Mouse (Mus musculus) heart, embryonic 13.5 days (tissue): ENCODE results near the gene Mucl3. TPM values are rescaled to one million over a fixed set of nuclear protein-coding genes. Genes with fewer than 3 reads are reported as not detected.

Source experiments
- ATAC-seq: fragments of 200-750 bp; cut with Nextera tagmentation; 2 replicates; pipeline ENCODE4 v1.8.0; 2017; ENCODE audit warnings: moderate TSS enrichment; ENCODE audit not compliant: insufficient number of reproducible peaks, low FRiP score, low TSS enrichment; ENCODE audit errors: extremely low read depth
- H3K27ac ChIP-seq: fragments of 300-500 bp; sonication (generic); replicated peaks from 2 replicates; pipeline ENCODE4 v1.5.1; 2015; ENCODE audit warnings: moderate library complexity, mild to moderate bottlenecking, inconsistent platforms
- H3K27me3 ChIP-seq: fragments of 300-500 bp; sonication (generic); replicated peaks from 2 replicates; pipeline ENCODE4 v1.6.1; 2015; ENCODE audit warnings: mild to moderate bottlenecking, inconsistent platforms
- H3K36me3 ChIP-seq: fragments of 300-500 bp; sonication (generic); 2 replicates; pipeline ENCODE4 v1.6.1; 2015; ENCODE audit warnings: mild to moderate bottlenecking, inconsistent platforms
- H3K4me1 ChIP-seq: fragments of 300-500 bp; sonication (generic); 2 replicates; pipeline ENCODE4 v1.6.1; 2015; ENCODE audit warnings: inconsistent platforms
- H3K4me2 ChIP-seq: fragments of 300-500 bp; sonication (generic); 2 replicates; pipeline ENCODE4 v1.6.1; 2015; ENCODE audit warnings: inconsistent platforms, mild to moderate bottlenecking, moderate library complexity
- H3K4me3 ChIP-seq: fragments of 300-500 bp; sonication (generic); 2 replicates; pipeline ENCODE4 v1.5.1; 2015; ENCODE audit warnings: moderate library complexity, mild to moderate bottlenecking, inconsistent platforms
- H3K9ac ChIP-seq: fragments of 300-500 bp; sonication (generic); 2 replicates; pipeline ENCODE4 v1.6.1; 2015; ENCODE audit warnings: inconsistent platforms, mild to moderate bottlenecking, moderate library complexity
- H3K9me3 ChIP-seq: fragments of 300-500 bp; sonication (generic); 2 replicates; pipeline ENCODE4 v1.6.1; 2016; ENCODE audit warnings: inconsistent platforms
- WGBS: fragments of 180-500 bp; shearing (Covaris S2); methylation state at CpG from one replicate; pipeline ENCODE4 v1.1.7; 2015; ENCODE audit warnings: mixed read lengths; 5-methylcytosine and 5-hydroxymethylcytosine counted together
- polyA plus RNA-seq: library from polyadenylated mRNA; unstranded; fragments of >200 nt; fragmentation: Nextera tagmentation; extraction: Ambion mirVana; gene quantifications from 2 replicates; pipeline ENCODE4 v1.2.1, GENCODE M21; 2015

Gene Mucl3
- polyA plus RNA-seq, 1 experiment from 2014 or later, result 0.39 TPM

- Histone ChIP-seq H3K36me3 (peaks cover 35% of the 10 kb centered on the region), H3K4me1 (peaks cover 26% of the 10 kb centered on the region), H3K27ac (no peak overlapping the region), H3K9ac (no peak overlapping the region), H3K4me2 (no peak overlapping the region), H3K4me3 (no peak overlapping the region), H3K9me3 (no peaks in the 10 kb centered on the region), H3K27me3 (no peaks in the 10 kb centered on the region)
- no peak for ATAC-seq
- WGBS, result 89% methylated on average over 9 of the region's 9 CpGs
Measured at GRCm38 (mm10) chr17:35669731-35670130, 26.2 kb upstream of the Mucl3 start.

- peak; percentile 74 for ATAC-seq
- H3K4me3 ChIP-seq, result peak within 1 kb of the TSS; percentile 85
- H3K9me3 ChIP-seq, result no peaks in the 10 kb centered on the region
- H3K27me3 ChIP-seq, result no peaks in the 10 kb centered on the region
- peak within 1 kb of the TSS; percentile 84 for H3K27ac ChIP-seq
- peaks cover 19% of the 10 kb centered on the region for H3K4me1 ChIP-seq
- WGBS, result under 1% methylated on average over 61 of the region's 61 CpGs
- peaks cover 54% of the 10 kb centered on the region for H3K36me3 ChIP-seq
- H3K9ac ChIP-seq, result peak within 1 kb of the TSS; percentile 95
- H3K4me2 ChIP-seq, result peak within 1 kb of the TSS; percentile 97
Measured at GRCm38 (mm10) chr17:35667334-35668065, 24.0 kb upstream of the Mucl3 start, which contains the start of gene Vars2. Gene Vars2, minus strand, starts transcription at chr17:35667592.

GRCm38 (mm10) chr17:35666851-35667256 is 23.4 kb upstream of the Mucl3 start:
- H3K36me3 ChIP-seq, result peaks cover 56% of the 10 kb centered on the region
- peak overlapping the region; percentile 85 for H3K4me3 ChIP-seq
- H3K27ac ChIP-seq, result peak overlapping the region; percentile 84
- no peaks in the 10 kb centered on the region for H3K9me3 ChIP-seq
- H3K4me2 ChIP-seq, result peak overlapping the region; percentile 97
- WGBS, result 3% methylated on average over 13 of the region's 13 CpGs
- ATAC-seq, result peak; percentile 0; the same call in 1 of the 2 replicates
- H3K4me1 ChIP-seq, result peaks cover 19% of the 10 kb centered on the region
- no peaks in the 10 kb centered on the region for H3K27me3 ChIP-seq
- H3K9ac ChIP-seq, result peak overlapping the region; percentile 95

- Histone ChIP-seq H3K4me1 (peaks cover 19% of the 10 kb centered on the region), H3K4me2 (peak overlapping the region; percentile 97), H3K9me3 (no peaks in the 10 kb centered on the region), H3K27me3 (no peaks in the 10 kb centered on the region), H3K4me3 (no peak overlapping the region), H3K27ac (no peak overlapping the region), H3K36me3 (peaks cover 59% of the 10 kb centered on the region), H3K9ac (peak overlapping the region; percentile 95)
- no peak for ATAC-seq
- 75% methylated on average over 17 of the region's 17 CpGs for WGBS
Measured at GRCm38 (mm10) chr17:35665957-35666515, 22.5 kb upstream of the Mucl3 start.

DNA sequence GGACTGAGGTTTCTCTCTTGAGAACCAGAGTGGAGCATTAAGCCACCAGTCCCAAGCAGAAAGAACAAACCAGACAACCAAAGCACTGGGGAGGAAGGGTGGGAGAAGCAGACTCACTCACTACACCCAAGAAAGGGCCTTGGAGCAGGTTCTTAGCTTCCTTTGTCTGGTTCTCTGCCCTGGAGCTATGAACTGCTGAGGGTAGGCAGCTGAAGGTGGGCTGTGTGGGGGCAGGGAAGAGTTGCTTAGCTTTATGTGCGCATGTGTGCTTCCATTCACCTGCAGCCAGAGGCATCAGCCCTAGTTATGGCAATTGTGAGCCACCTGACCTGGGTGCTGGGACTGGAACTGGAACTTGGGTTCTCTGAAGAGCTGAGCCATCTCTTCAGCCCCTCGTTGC is 9.6 kb upstream of the Mucl3 start:
- no peak overlapping the region for H3K4me2 ChIP-seq

DNA sequence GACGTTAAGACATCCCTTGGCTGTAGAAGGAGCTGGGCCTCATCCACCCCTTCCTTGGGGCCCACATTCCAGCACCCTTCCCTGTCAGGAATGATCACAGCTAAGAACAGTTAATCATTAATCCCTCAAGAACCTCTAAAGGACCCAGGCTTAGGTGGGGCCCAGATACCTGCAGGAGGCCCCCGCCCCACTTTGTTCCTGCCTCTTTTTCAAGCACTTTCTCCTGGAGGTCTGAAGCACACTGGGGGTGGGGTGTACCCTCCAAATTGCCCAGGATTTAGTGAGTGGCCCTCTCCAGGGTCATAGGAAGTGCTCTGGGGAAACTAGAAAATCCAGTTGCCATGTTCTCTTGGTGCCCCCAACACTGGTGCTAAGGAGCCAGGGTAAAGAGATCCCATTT is 5.9 kb upstream of the Mucl3 start:
- Histone ChIP-seq H3K36me3 (no peaks in the 10 kb centered on the region), H3K4me1 (no peaks in the 10 kb centered on the region), H3K4me3 (no peak overlapping the region), H3K27me3 (peaks cover 16% of the 10 kb centered on the region), H3K27ac (no peak overlapping the region), H3K9ac (no peak overlapping the region), H3K9me3 (no peaks in the 10 kb centered on the region), H3K4me2 (no peak overlapping the region)
- no peak for ATAC-seq
- 67% methylated on average over 2 of the region's 2 CpGs for WGBS

More for the DNA sequence above, 9.6 kb upstream of the Mucl3 start:
- H3K27me3 ChIP-seq, result no peaks in the 10 kb centered on the region; the same call in 1 of the 2 replicates
- no peak overlapping the region for H3K9ac ChIP-seq
- H3K27ac ChIP-seq, result no peak overlapping the region
- H3K4me1 ChIP-seq, result no peaks in the 10 kb centered on the region
- no peak overlapping the region for H3K4me3 ChIP-seq
- ATAC-seq, result no peak
- H3K36me3 ChIP-seq, result peaks cover 33% of the 10 kb centered on the region
- no peaks in the 10 kb centered on the region for H3K9me3 ChIP-seq
- WGBS, result 70% methylated on average over 2 of the region's 2 CpGs

GRCm38 (mm10) chr17:35639352-35639751 is 4.1 kb downstream of the Mucl3 start:
- Histone ChIP-seq H3K4me3 (peak overlapping the region; percentile 33), H3K27me3 (peaks cover 41% of the 10 kb centered on the region), H3K4me1 (peaks cover 23% of the 10 kb centered on the region), H3K9ac (peak overlapping the region; percentile 52), H3K36me3 (no peaks in the 10 kb centered on the region), H3K4me2 (peak overlapping the region; percentile 64), H3K27ac (peak overlapping the region; percentile 84), H3K9me3 (no peaks in the 10 kb centered on the region)
- ATAC-seq, result no peak
- 28% methylated on average over 6 of the region's 6 CpGs for WGBS

DNA sequence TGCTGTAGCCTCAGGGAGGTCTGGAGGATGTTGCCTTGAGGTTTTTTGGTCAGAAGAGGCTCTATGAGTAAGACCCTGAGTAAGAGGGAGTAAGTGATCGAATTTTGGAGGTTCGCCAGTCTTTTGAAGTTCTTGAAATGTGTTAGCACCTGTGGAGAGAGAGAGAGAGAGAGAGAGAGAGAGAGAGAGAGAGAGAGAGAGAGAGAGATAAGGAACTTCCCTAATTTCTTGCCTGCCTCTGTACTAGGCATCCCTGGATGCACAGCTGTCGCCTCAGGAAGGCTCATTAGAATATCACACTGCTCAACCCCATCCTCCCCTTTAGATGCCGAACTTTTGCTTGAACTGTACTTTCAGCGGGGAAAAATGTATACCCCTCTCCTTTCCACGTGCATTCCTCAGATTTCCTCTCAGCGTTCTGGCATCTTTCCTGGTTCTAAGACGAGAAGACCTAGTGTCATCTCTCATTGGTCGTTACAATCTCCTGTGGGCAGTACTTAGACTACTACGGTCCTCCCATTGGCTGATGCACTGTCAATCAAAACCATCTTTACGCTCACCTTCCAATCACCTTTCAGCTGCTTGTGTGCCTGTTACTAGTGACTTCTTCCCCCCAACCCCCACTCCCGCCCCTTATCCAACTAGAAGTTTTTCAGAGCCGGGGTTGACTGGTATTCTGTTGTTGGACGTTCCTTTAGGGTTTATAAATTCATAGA is 4.9 kb downstream of the Mucl3 start:
- Histone ChIP-seq H3K9ac (peak overlapping the region; percentile 52; the same call in 1 of the 2 replicates), H3K9me3 (no peaks in the 10 kb centered on the region), H3K27ac (peak overlapping the region; percentile 84), H3K36me3 (no peaks in the 10 kb centered on the region), H3K4me2 (peak overlapping the region; percentile 64), H3K4me1 (peaks cover 25% of the 10 kb centered on the region), H3K27me3 (peaks cover 34% of the 10 kb centered on the region), H3K4me3 (peak overlapping the region; percentile 33)
- WGBS, result 14% methylated on average over 14 of the region's 14 CpGs
- peak; percentile 79 for ATAC-seq

DNA sequence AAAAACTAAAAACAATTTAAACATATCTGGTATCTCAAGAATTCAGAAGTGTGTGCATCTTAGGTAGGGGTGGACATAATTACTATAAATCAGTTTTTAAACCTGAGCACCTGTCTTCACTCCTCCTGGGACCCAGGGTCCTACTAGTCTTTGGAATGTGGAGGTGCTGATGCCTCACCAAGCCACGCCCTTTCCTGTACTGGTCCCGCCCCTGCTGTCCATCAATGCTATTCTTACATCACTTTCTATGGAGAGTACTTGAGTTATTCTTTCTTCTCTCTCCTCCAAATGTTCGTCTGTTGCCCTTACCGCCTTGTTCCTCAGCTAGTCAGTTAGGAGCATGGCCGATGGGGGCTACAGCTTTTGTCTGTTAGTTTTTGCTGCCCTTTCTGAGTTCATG is 7.1 kb downstream of the Mucl3 start:
- Histone ChIP-seq H3K9ac (no peak overlapping the region), H3K4me3 (no peak overlapping the region), H3K9me3 (no peaks in the 10 kb centered on the region), H3K36me3 (no peaks in the 10 kb centered on the region), H3K27ac (no peak overlapping the region), H3K4me2 (peak overlapping the region; percentile 67), H3K4me1 (peaks cover 25% of the 10 kb centered on the region), H3K27me3 (peaks cover 27% of the 10 kb centered on the region)
- ATAC-seq, result no peak
- WGBS, result 34% methylated on average over 5 of the region's 5 CpGs

DNA sequence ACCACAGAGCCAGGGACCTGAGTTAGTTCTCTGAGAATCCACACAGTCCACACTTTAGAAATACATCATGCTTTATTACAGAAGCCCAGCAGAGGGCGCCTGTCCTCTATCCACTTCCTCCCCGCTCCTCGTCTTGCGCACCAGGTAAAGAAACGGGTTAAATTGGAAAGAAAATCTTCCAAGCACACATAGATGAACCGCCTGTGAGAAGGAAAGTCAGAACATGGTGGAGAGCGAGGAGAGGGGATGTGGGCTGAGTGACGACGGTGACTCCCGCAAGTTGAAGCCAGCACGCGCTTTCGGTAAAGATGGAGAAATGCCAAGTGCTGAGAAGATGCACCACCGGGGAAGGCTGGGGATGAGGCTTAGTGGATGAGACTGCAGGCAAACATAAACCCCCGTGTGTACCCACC is 7.8 kb downstream of the Mucl3 start:
- Histone ChIP-seq H3K9me3 (no peaks in the 10 kb centered on the region), H3K4me3 (peak overlapping the region; percentile 50), H3K27me3 (peaks cover 27% of the 10 kb centered on the region), H3K4me2 (peak overlapping the region; percentile 67), H3K9ac (peak overlapping the region; percentile 45; the same call in 1 of the 2 replicates), H3K4me1 (peaks cover 25% of the 10 kb centered on the region), H3K27ac (no peak overlapping the region), H3K36me3 (no peaks in the 10 kb centered on the region)
- WGBS, result 1% methylated on average over 15 of the region's 15 CpGs
- ATAC-seq, result no peak

- no peak overlapping the region for H3K27ac ChIP-seq
- no peak for ATAC-seq
- H3K36me3 ChIP-seq, result no peaks in the 10 kb centered on the region
- no peaks in the 10 kb centered on the region for H3K9me3 ChIP-seq
- H3K9ac ChIP-seq, result no peak overlapping the region
- peaks cover 27% of the 10 kb centered on the region for H3K27me3 ChIP-seq
- H3K4me3 ChIP-seq, result no peak overlapping the region
- no peak overlapping the region for H3K4me2 ChIP-seq
- WGBS, result 68% methylated on average over 3 of the region's 3 CpGs
- H3K4me1 ChIP-seq, result peaks cover 25% of the 10 kb centered on the region
Measured at GRCm38 (mm10) chr17:35635202-35635601, 8.3 kb downstream of the Mucl3 start.
